Mouse (Mus musculus) WW6 (cell line): ENCODE results near the gene Tmem115.
"Not testable (repeated sequence)": the region's sequence is repeated elsewhere in the genome, so short reads cannot be mapped to it uniquely, and the experiment has no call there.

Experiments
- DNase-seq: peaks from one replicate; pipeline ENCODE4 v3.0.0-alpha.2; 2013; ENCODE audit warnings: low read depth, low spot score

The Tmem115 gene

DNA sequence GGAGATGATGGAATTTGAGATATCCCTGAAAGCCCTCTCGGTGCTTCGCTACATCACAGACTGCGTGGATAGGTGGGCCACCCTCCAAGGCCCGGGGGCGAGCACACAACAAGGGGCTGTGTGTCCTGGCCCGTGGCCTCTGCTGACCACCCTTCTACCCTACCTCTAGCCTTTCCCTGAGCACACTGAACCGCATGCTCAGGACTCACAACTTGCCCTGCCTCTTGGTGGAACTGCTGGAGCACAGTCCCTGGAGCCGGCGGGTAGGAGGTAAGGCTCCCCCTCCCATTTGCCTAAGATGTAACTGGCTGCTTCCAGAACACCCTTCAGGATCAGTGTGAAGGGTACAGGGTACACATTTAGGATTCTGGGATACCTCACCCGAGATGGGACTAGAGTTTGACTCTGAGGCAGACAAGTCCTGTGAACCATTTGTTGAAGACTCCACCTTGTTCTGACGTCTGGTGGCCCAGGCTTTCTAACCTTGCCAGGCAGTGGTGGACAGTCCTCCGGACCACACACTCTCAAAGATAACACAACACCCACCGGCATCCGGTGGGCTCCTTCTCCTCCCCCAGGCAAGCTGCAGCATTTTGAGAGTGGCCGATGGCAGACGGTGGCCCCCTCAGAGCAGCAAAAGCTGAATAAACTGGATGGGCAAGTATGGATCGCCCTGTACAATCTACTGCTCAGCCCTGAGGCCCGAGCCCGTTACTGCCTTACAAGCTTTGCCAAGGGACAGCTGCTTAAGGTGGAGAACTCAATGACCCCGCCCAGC is 15.7 kb downstream of the Tmem115 start:
- DNase-seq = no peak

- no peak for DNase-seq
Observed at GRCm38 (mm10) chr9:107550491-107551116, 16.9 kb downstream of the Tmem115 start.

GRCm38 (mm10) chr9:107551117-107551889 is 17.6 kb downstream of the Tmem115 start, which contains the start of gene Rassf1:
TSS of gene Rassf1 (plus strand) at chr9:107551555.
- no peak for DNase-seq

DNA sequence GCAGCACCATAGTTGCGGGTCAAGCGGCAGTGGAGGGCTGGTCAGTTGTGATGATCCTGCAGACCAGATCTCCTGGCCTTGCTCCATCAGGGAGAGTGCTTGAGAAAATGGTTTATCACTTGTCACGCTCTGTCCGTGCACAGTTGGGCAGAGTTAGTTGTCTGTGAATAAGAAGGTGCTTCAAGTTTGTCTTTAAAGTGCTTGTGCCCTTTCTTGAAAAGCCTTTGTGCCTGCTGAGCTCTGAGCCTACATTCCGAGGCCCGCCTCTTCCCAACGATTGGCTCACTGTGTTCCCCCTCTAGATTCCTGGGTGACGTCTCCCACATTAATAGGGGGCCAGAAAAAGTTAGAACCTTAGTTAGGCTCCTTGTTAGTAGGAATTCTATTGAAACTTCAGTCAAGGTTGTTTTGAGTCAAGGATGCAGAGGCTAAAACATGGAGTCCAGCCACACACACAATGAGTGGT is 18.2 kb downstream of the Tmem115 start:
- DNase-seq = no peak

DNA sequence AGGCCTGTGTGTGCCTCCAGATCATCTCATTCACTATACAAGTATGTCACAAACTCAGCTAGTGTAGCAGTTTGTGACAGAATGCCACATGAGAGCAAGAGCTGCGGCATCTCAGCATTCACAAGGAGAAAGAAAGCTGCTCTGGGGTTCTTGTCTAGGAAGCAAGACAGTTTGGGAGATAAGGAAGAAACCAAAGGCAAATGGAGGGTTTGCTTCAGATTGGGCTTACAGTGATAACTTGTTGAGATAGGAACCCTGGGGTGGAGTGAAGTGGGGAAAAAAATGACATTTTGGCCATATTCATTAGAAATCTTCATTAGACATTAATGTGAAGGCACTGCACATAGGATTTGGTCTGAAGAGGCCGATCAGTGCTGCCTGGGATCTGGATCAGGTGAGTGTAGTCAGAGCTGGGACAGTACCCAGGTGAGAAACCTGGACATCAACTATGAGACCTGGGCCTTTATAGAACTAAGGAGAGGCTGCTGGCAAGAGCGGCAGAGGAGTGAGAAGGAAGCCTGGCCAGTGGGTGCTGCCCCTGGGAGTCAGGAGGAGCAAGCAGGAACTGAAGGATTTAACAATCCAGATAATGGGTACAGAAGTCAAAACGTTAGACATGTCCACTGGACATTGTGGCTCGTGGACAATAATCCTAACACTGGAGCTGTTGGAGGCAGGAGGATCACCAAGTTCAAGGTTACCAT is 19.1 kb downstream of the Tmem115 start:
- DNase-seq = no peak

GRCm38 (mm10) chr9:107553541-107554318 is 20.0 kb downstream of the Tmem115 start:
- no peak for DNase-seq

- DNase-seq = peak; percentile 96
Observed at GRCm38 (mm10) chr9:107554319-107554825, 20.6 kb downstream of the Tmem115 start.

GRCm38 (mm10) chr9:107555031-107555457 is 21.3 kb downstream of the Tmem115 start:
- DNase-seq = no peak

DNA sequence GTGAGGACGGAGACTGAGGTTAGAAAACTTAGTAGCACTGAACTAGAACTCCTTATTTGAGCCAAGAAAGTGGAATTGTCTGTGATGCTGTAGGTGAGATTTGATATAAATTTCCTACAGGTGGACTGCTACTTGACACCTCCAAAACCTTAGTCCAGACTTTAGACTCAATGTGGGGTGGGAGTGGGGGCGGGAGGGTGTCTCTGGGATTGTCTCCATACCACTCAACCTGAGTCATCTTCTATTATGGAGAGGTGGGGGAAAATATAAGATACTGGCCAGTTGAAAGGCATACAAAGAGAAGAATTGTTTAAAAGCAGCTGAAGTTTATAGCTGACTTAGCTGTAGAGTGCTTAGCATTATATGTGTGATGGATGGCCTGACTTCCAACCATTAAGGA is 22.0 kb downstream of the Tmem115 start:
- DNase-seq = no peak

DNA sequence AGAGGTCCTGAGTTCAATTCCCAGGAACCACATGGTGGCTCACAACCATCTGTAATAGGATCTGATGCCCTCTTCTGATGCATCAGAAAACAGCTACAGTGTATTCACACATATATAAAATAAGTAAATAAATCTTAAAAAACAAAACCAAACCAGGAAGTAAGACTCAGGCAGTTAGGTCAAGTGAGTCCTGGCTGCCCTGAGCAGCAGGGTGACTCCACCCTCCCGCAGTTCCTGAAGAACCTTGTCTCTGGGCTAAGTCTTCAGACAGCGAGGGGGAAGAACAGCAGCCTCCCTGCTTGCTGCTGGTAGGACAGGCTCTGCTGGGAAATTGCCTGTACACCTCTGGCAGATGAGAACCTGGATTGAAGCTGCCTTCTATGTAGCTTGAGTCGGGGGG is 22.6 kb downstream of the Tmem115 start:
- DNase-seq = no peak

DNA sequence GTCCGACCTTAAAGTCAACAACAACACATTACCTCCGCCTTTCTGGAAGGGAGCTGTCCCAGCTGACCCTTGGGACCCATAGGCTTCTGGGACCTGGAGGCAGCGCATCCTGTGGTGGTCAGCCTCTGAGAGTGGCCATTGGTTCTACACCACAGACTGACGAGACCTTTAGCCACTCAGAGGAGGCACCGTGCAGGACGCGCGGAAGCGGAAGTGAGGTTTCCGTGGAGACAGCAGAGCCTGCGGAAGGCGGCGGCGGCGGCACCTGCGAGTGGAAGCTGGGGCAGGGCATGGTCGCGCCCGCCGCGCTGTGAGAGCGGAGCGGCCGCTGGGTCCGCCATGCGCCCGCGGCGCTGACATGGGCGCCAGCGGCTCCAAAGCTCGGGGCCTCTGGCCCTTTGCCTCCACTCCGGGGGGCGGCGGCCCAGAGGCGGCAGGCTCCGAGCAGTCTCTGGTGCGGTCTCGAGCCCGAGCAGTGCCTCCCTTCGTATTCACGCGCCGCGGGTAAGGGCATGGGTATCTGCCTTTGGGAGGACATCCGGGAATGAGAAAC is 29.4 kb downstream of the Tmem115 start, which contains the start of gene Tusc2:
Tusc2 (plus strand) TSS at position 227 of the 553 bp plus-strand sequence.
- peak; percentile 77 for DNase-seq

DNA sequence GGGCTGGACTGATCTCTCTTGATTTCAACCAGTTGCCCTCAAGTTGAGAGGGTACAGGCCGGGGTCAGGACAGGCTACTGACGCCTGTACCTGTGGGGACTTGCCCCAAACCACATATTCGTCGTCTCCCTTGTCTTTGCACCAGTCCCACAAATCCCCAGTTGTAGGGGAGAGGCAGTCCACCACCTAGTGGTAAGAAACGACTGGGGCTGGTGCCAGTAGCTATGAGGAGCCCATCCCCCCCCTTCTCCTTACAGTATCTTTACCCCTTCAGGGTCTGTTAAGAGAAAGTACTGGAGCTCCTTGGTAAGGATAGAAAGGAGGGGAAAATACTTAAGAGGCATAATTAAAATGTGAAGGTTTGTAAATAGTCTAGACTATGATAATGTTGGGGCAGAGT is 31.8 kb downstream of the Tmem115 start:
- DNase-seq = not testable (repeated sequence)

DNA sequence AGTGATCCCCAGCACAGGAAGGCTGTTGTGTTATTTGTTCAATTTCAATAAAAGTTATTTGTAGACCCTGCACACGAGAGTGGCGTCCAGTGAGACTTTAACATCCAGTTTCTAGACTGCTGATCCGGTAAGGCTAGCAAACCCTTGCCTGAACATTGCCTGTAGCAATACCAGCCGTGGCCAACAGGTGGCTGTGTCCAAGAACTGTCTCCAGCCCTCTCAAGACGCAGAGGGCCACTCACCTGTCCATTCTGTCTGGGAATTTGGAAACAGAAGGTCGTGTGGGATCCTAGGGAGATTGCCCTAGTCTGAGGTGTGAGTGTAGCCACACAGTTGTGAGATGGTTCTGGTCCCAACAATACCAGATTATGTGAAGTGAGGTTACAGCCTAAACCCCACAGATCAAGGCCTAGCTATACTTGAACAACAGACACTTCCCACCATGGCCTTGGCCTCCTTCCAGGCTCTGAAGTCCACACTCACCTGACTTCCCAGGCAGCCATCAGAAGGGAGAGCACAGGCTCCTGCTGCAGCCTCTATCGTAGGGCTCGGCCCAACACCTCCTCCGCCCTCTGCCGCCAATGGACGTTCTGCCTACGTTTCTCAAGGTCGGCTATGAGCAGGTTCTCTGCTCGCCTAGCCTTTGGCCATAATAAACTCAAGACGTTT is 32.4 kb downstream of the Tmem115 start:
- no peak for DNase-seq

- DNase-seq = no peak
Observed at GRCm38 (mm10) chr9:107566855-107567254, 33.1 kb downstream of the Tmem115 start.

- DNase-seq = no peak
Observed at GRCm38 (mm10) chr9:107567702-107568319, 34.1 kb downstream of the Tmem115 start, which contains the start of gene Hyal2. TSS of gene Hyal2 (plus strand) at chr9:107567945.

DNA sequence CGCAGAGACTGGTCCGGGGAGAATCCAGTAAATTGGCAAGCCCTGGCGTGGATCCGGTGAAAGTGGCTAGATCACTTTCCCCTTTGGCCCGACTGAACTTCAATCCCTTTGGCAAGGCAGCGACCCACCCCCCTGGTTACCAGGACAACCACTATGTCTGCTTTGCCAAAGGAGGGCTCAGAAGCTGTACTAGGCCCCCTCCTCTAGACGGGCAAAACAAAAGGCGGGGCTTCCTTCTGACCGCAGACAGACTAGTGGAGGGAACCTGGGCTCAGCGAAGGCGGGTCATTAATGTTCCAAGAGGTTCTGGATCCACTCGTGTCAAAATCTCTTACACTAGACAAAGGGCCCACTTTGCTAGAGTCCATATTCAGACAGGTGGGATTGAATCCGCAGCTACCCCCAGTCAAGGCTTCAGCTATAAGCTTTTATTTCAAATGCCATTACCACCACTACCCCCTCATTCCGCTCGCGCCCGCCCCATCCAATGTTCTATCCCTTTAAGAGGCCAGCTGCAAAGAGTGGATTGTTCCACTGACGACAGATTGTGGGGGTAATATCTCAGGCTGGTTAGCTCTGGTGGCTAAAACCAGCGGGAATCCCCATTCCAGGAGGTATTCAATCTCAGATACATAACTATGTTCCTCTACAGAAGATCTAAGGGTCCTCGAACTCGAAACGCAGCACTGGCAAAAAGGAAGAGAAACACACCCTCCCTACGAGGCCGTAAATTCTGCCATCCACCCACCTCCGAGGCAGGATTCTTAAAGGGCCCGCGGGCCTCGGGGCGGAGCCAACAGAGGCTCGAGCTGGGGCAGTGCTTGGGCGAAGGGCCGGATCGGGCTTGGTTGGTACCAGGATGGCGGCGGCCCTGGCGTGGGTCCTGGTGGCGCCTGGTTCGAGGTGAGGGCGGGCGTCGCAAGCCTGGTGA is 34.9 kb downstream of the Tmem115 start:
- DNase-seq = no peak

GRCm38 (mm10) chr9:107569270-107569669 is 35.5 kb downstream of the Tmem115 start:
- no peak for DNase-seq

GRCm38 (mm10) chr9:107570016-107570415 is 36.3 kb downstream of the Tmem115 start:
- DNase-seq = no peak
